Mouse (Mus musculus): ENCODE measurements around the gene Prss36.
A peak's percentile ranks its signal among the peaks of the same experiment; 100 is the strongest.

The Prss36 gene

DNA sequence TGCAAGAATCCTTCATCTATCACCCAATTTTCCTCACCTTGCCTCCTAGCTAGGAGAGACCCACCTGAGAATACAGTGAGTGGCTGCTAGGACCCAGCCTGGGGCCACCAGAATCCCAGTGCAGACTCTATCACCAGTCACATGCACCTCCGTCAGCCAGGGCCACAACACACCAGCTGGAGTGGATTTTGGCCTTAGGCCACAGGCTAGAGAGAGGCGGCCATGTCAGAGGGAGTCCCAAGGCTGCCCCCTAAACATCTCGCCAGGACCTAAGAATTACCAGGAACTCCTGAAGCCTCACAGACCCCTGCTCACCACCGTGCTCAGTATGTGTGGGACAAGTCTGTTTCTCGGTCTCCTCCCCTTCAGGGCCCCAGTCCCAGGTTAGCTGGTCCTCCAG lies 12.4 kb downstream of the Prss36 start:
- no peak for DNase-seq

DNA sequence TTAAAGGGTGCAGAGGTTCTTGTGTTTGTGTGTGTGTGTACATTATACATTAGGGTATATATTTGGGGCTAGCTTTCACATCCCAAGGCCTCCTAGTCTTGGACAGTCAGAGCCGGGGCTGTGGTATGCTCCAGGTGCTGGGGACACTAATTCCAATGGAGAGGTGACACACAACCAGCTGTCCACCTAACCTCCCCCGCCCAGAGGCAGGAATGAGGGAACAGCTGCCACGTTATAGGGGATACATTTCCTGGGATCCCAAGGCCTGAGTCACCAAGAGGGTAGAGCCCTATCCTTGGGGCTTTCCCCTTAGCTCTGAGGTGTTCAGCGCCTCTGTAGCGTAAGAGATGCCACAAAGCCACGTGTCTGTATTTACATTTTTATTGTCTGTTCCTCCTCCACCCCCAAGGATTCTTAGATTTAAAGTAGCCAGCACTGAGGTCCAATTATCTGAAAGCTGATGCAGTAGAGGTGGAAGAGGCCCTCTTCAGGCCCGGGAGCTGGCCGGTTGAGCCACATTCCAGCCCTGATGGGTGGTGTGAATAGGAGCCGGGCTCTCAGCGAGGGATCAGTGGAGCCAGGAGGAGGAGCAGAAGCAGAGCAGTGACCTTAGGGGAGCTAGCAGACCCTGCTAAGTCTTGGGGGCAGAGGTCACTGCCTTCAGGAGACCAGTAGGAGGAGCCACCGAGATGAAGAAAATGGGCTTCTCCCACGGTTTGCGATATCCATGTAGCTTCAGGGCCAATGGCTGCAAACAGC lies 14.1 kb downstream of the Prss36 start:
- DNase-seq, result peak; percentile 58 to 70

DNA sequence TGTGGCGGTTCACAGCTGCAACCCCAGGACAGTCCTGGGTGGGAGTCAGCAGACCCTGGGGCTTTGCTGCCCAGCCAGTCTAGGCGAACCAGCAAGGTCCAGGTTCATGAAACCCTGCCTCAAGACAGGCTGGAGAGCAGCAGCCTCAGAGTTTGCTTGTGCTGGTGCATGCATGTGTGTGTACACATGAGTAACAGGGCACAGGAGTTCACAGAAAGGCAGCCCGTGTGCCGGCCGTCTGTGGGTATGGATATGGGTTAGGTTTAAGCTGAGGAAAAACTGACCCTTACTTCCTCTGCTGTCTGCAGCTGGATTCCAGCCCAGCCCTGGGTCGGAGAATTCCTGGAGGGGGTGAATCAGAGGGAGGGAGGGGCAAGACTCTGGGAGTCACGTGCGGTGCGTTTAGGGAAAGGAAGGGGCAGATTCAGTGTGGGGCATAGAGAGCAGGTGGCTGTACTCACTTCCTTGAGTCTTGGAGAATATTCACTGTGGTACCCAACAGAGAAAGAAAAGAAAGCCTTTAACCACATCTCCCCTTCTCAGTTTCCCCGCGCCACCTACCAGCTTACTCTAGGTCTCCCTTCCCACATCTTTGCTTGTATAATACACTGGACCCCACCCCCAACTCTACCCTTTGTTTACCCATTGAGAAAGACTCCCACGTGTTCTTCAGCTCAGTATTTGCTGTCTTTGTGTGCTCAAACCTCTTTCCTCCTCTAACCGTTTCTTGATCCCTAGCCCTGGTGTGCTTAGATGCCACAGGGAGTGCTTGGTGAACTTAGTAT lies 15.0 kb downstream of the Prss36 start:
- peak; percentile 79 to 81 for DNase-seq

DNA sequence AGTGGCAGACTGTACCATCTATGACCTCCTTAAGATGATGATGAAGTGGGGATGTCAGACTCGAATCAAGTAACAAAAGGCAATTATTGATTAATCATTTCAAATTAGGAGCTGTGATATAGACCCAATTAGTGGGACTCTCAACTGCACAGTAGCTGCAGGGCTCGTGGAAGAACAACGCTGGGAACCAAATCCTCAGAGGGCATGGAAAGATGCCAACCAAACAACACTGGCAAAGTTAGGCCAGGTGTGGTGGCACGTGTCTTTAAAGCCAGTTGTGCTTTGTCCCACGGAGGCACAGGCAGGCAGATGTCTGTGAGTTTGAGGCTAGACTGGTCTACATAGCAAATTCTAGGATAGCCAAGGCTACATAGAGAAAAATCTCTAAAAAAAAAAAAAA lies 15.9 kb downstream of the Prss36 start:
- no peak for DNase-seq

DNA sequence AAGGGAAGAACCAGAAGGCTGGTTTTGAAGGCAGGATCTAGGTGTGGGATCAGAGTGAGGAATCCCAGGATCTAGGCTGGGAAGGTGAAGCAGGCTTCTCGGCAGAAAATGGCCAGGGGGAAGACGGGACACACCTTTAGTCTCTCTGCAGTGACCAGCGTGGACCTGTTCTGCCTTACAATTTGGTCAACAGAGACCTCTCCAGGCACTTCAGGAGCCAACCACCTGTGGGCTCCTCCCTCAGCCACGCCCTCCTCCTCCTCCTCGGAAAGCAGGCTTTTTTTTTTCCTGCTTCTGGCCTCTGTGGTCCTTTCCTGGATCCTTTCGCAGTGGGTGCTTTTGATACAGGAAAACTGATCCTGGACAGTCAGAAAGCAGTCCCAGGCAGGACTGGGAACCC lies 16.6 kb downstream of the Prss36 start, which contains the start of gene Prss8:
Gene Prss8 (minus strand): TSS at position 182 of the 400 bp plus-strand sequence.
- DNase-seq, result peak; percentile 95 to 96

DNA sequence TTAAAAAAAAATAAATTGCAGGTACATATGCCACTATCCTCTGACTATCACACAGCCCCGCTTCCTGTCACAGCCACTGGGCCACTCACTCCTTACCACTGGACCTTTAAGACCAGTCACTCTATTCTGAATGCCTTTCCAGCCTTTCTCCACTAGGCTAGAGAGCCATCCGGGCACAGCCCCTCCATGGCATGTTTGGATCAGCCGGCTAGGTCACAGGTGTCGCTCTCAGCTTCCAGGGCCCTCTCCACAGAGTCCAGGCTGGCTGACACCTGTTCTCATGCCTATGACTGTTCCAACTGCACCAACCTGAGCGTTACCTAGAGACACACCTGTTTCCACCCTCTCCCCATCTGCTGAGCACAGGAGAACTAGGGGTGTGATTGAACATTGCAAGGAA lies 17.9 kb downstream of the Prss36 start:
- no peak for DNase-seq

DNA sequence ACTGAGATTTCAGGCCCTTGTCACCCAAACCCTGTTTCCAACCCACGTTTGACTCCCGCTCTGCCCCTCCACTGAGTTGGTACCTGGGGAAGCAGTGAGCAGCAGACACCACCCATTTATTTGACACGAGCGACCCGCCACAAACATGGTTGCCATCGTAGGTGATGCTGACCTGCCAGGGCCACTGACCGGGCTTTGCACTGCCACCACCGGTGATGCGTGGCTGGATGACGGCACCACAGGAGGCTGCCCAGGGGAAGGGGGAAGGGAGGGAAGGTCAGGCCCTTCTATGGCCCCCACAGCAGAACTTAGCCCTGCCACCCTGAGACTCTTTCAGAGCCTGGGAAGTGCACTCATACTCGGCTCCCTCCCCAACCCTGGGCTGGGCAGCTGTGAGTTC lies 18.8 kb downstream of the Prss36 start:
- no peak for DNase-seq

DNA sequence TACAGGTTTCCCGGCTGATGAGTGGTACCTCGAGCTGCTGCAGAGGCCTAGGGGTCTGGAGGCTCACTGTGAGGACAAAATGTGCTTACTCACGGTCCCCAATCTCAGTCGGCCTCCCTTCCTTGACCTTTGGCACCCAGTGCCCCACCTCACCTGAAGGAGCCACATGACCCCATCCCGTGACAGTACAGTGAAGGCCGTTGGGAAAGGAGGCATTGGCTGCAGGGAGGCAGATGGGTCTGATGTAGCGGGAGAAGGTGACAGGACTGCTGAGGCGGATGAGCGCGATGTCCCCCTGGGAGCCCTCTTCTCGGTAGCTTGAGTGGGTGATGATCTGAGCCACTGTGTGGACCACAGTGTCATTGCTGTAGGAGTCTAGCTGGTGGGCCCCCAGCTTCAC lies 19.7 kb downstream of the Prss36 start:
- peak; percentile 85 for DNase-seq

DNA sequence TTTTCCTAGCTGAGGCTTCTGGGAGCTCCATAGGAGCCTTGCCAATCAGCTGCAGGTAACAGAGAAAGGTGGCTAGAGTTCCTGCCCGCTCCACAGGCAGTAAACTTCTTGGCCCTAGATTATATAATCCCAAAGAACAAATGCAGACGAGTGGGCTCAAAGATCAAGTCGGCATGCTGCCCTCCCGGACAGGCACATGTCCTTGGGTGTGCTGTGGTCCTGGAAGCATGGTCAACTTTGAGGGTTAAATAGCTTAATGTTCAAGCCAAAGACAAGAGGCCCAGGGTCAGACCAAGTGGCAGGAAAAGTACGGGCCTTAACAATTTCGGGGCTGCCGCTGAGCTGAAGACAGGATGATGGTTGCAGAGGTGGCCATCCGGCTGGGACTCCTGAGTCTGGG lies 20.5 kb downstream of the Prss36 start:
- peak; percentile 86 to 91 for DNase-seq

DNA sequence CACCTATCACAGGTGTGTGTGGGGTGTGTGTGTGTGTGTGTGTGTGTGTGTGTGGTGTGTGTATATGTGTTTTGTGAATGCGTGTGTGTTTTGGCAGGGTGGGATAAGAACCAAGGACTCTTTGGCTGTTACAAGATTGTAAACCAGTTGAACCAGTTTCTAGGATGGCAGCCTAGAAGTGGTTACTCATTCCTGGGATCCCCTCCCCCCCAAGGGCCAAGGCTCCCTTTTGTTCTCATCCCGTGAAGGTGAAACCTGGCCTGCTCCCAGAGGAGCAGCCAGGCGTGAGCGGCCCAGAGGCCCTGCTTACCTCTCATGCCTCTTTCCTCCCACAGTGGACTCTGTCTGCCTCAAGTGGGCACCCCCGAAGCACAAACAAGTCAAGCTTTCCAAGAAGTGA lies 21.3 kb downstream of the Prss36 start:
- peak; percentile 92 to 93 for DNase-seq

DNA sequence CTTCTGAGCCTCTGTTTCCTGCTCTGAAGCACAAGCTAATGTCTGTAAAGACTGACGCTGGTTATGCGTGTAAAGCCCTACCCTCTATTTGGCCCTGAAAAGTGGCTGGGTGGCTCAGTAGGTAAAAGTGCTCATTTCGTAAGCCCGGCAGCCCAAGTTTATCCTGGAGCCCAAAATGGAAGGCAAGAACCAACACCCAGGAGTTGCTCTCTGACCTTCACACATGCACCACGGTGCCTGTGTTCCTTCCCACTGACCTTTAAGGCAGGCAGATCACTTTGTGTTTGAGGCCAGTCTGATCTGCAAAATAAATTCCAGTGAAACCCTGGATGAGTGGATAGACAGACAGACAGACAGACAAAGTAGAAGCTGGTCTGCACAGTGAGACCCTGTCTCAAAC lies 22.8 kb downstream of the Prss36 start:
- no peak for DNase-seq

DNA sequence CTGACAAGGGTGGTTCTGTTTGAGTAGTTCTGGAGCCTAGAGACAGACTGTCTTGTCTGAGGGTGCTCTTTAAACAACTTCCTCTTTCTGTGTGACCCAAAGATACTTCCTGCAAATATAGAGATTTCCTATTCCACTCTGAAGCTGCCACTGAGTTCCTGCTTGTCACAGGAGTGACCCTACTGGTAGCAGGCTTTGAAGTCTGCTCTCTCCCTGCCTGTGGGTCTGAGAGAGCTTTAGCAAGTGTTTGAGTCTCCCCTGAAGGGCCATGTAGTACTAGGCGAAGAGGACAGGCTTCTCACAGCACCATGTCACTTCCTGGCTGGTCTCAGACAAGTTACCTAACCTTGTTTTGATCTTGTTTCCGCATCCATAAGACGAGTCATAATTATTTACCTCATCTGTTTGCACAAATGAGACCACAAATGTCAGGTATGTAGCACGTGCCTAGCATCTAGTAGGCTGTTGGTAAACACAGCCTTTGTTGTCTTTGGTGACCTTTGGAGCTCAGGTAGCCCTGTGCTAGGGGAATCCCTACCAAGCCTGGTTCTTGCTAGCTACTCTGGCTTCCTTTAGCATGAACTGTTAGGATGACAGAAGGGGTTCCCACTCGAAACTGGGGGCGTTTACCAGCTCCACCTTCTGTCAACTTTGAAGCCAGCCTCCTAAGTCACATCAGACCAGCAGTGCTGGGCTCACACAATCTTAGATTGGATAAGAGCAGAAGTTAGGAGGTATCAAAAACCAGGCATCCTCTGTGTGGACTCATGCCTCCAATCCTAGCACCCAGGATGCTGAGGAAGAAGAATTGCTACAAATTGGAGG lies 23.9 kb downstream of the Prss36 start:
- DNase-seq, result no peak

DNA sequence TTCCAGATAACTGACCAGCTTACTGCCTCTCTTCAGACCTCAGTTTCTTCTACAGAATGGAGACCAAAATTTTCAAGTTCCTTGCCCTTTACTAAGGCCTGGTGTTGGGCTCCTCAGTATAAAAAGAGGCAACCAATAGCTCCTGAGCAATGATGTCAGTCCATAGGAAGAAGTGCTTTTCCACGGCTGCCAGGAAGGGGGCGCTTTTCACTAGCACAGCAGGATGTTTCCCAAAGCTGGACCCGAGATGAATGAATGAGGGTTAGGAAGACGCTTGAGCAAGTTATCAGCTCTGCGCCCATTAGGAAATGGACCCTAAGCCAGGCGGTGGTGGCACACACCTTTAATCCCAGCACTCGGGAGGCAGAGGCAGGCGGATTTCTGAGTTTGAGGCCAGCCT lies 25.0 kb downstream of the Prss36 start:
- peak in 1 of 2 experiments; percentile 64 for DNase-seq

DNA sequence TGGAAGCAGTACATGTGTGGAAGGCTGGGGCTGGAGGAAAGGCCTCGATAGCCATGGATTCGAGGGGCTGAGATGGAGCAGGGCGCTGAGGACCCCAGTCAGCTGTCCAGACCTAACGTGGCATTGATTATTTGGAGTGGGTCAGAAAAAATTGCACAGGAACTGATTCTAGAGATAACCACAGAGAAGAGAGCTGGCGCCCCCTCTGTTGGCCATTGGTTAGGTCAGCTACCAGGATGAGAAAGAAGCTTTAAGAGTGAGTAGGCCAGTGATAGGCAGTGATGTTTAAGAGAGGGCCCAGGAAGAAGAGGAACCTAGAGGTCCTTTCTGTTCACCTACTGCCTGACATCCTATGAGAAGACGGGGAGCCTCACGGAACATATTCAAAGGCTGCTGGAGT lies 27.2 kb downstream of the Prss36 start:
- DNase-seq, result peak in 1 of 2 experiments; percentile 45

DNA sequence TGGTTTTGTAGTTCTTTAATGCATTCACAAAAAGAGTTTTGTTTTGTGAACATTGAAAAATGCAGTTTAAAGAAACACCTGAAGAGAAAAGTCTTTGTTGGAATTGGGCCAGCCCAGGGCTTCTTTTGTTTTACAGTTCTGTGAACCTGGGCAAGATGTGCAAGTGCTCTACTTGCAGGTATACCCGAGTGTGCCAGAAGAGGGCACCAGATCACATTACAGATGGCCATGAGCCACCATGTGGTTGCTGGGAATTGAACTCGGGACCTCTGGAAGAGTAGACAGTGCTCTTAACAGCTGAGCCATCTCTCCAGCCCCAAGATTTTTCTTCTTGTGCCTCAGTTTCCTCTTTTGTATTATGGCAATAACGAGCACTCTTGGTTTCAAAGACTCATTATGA lies 28.3 kb downstream of the Prss36 start:
- DNase-seq, result peak in 1 of 2 experiments; percentile 80

DNA sequence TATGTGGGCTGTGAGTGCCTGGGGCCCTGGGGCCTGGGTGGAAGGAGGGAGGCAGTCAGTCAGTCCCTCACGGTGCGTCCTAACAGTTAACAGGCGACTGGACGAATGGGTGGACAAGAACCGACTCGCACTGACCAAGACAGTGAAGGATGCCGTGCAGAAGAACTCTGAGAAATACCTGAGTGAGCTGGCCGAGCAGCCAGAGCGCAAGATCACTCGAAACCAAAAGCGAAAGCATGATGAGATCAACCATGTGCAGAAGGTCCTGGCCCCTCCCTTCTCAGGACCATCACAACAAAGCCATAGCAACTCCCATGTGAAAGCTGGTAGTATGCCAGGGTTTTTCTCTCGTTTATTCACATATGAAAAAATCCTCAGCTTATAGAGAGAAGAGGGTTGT lies 31.2 kb downstream of the Prss36 start:
- no peak for DNase-seq

DNA sequence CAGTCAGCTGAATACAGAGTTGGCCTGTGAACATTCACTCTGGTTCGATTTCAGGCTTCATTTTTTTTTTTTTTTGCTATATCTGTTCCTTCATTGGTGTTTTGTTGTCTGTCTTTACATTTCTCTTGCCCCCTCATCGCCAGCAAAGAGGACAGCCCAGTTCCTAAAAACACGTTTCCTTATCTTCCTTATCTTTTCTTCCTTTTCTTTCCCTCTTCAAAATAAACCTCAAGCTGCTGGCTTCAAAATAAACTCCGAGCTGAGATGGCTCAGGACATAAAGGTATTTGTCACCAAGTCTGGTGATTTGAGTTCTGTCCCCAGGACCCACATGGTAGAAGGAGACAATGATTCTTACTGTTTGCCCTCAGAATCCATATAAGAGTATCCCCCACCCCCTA lies 33.6 kb downstream of the Prss36 start:
- no peak for DNase-seq

DNA sequence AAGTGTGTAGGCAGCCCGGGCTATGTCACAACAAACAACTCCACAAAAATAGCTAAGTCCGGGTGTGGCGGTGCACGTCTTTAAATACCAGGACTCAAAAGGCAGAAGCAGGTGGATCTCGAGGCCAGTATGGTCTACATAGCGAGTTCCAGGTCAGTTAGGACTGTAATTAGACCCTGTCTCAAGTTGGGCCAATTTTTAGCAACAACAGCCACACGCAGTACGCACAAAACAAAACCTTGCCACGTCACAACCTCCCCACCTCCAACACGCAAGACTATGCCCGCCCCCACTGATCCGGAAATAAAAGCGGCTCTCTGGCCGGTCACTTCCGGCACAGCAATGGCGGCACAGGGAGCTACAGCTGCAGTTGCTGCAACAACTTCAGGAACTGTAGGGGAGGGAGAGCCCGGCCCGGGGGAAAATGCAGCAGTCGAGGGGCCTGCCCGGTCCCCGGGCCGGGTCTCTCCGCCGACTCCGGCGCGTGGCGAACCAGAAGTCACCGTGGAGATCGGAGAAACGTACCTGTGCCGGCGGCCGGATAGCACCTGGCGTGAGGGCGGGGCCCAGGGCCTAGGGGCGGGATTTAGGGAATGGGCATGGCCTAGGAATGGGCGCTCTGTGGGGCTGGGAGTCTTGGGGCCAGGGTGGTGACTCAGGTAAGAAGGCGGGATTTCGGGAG lies 34.2 kb downstream of the Prss36 start, which contains the start of gene Kat8:
Gene Kat8 (plus strand): TSS at position 327 of the 682 bp plus-strand sequence.
- peak; percentile 87 to 89 for DNase-seq

DNA sequence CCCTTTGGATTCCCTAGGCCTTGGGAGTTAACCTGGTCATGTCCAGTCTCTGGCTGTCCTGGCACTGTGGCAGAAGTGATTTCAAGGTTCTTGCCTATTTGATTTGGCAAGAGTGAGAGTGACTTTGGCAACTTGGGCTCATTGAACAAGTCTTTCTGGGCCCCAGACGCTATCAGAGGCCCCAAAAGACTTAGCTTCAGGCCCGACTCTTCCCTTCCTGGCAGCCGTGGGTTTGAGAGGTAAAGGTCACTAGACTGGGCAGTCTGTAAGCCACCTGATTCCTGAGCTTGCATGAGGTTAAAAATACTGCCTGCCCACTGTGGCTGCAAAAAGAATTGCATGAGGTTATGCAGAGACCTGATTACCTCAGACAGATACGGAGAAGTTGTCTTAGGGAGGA lies 37.9 kb downstream of the Prss36 start:
- DNase-seq, result no peak

DNA sequence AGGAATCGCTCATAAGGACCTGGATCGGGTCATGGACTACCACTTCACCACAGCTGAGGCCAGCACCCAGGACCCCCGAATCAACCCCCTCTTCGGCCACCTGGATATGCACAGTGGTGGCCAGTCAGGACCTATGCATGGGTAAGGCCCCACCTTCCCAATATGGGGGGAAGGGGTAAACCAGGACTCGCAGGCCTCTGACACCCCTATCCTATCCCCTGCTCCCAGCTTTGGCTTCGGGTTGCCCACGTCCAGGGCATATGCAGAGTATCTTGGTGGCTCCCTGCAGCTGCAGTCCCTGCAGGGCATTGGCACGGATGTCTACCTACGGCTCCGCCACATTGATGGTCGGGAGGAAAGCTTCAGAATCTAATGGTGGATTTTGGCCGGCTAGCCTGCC lies 38.6 kb downstream of the Prss36 start:
- no peak for DNase-seq

DNA sequence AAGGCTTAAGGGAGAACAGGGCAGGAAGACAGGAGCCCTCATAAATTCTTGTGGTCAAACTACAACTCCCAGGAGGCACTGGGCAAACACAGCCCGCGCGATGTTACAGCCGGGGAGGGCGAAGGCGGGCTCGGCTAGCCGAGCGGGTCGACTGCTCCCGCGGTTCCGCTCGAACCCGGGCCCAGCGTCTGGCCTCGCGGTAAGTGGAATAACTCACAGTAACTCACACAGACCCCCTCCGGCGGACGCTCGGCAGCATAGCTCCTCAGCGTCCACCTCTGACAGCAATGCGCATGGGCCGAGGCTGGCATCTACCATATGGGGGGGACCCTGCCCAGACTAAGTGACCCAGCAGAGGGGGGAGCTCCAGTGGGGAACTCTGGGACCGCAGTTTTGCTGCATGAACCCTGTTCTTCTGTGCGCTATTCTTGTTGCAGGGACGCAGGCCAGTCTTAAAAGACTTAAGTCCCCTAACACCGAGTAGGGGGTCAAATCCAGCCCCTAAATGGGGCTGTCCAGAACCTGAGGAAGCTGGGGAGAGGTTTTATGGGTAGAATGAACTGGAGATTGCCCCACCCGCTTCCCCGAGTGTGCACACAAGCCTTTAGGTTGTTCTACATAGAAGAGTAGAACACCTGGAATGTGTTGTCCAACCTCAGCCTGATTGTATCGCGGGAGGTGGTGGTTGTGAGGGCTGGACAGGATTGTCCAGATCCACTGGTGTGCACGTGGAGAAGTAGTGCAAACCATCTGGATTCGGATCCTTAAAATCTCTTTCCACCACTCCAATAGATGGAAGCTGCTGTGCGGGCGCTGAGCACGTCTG lies 42.3 kb downstream of the Prss36 start, which contains the start of gene Bckdk:
Gene Bckdk (plus strand): TSS at position 112 of the 826 bp plus-strand sequence.
- peak; percentile 68 to 76 for DNase-seq

DNA sequence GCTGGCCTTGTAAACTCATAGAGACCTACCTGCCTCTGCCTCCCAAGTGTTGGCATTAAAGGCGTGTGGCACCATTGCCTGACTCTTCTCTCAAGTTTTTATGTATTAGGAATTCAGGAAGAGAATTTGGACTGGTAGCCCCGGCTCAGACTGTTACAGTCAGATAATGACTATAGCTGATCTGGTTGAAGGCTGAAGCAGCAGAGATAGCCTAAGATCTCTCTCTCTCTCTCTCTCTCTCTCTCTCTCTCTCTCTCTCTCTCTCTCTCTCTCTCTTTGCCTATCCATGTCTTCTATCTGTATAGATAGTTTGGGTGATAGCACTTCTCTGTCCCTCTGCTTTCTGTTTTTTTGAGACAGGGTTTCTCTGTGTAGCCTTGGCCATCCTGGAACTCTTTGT lies 44.8 kb downstream of the Prss36 start:
- no peak for DNase-seq

All from kidney, adult 8-10 months (tissue).